8 mouse cellular contexts compared by ENCODE assay signal in the genomic region with DNA sequence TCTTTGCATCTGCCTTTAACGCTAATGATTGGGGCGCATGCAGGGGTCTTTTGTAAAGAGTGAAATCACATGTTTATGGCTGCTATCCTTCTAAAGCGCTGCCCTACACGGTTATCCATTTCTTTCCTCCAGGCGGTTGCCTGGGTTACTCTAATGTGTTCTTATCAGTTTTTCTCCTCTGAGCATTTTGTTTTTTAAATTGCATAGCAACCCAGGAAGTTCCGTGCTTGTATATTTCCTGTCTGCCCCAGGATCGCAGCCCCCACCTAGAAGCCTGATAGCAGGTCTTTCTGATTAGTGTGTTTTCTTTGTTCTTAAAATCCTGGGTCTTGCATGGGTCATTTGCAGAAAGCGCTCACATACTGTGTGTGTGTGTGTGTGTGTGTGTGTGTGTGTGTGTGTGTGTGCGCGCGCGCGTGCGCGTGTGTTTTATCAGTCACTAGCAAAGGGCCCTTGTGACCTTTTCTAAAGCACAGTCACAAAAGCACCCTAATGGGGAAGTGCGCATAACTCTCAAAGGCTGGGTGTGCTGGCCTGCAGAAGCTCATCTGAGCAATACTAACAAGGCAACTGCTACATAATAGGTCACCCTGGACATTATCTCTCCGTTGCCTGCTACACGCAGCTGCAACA. TPM values are rescaled to one million over a fixed set of nuclear protein-coding genes. Genes with fewer than 3 reads are reported as not detected.
DNase-seq lines count a peak whose midpoint lies in the region; ATAC-seq and TF ChIP-seq lines count a peak whose summit lies in the region.

No protein-coding gene starts in this region.

- no peak for ATAC-seq in heart, embryonic 13.5 days (ENCODE audit: extremely low read depth, insufficient number of reproducible peaks, low FRiP score, low TSS enrichment)
- peak; percentile 65 for ATAC-seq in hindbrain, embryonic 13.5 days (ENCODE audit: low FRiP score)
- peak; percentile 92 for ATAC-seq in megakaryocyte-erythroid progenitor cell, adult 5-6 weeks (replicated peaks; ENCODE audit: low FRiP score, low TSS enrichment, poor library complexity, severe bottlenecking)

- no peaks in the 10 kb centered on the region for H3K9me3 ChIP-seq in heart, embryonic 13.5 days
- no peaks in the 10 kb centered on the region; the same call in 1 of the 2 replicates for H3K9me3 ChIP-seq in ES-Bruce4 (replicated peaks; ENCODE audit: control insufficient read depth, insufficient read depth, low read length, poor library complexity, severe bottlenecking)
- H3K9me3 ChIP-seq in hindbrain, embryonic 13.5 days: no peaks in the 10 kb centered on the region

- TF ChIP-seq CTCF in heart, adult 2 months (IDR thresholded peaks at IDR 0.05): no peak
- no peak for TF ChIP-seq CTCF in ES-Bruce4 (IDR thresholded peaks at IDR 0.05; ENCODE audit: low read depth, low read length)

- H3K9ac ChIP-seq in heart, embryonic 13.5 days: 0 out of 2 replicates have a peak overlapping the region, but pooled peaks have one; percentile 33
- H3K9ac ChIP-seq in heart, adult 2 months (ENCODE audit: low read depth, low read length): no peak overlapping the region
- H3K9ac ChIP-seq in ES-Bruce4 (ENCODE audit: low read depth, poor library complexity, severe bottlenecking): 0 out of 2 replicates have a peak overlapping the region, but pooled peaks have one; percentile 40
- no peak overlapping the region for H3K9ac ChIP-seq in hindbrain, embryonic 13.5 days

- TF ChIP-seq POLR2A in heart, adult 2 months (IDR thresholded peaks at IDR 0.05; ENCODE audit: insufficient read depth, low read depth, low read length): no peak
- TF ChIP-seq POLR2A in ES-Bruce4 (IDR thresholded peaks at IDR 0.05; ENCODE audit: insufficient read depth, low read length): no peak

- peak overlapping the region; percentile 45 for H3K27ac ChIP-seq in heart, embryonic 13.5 days (replicated peaks)
- no peak overlapping the region for H3K27ac ChIP-seq in heart, adult 2 months
- no peak overlapping the region for H3K27ac ChIP-seq in ES-Bruce4 (ENCODE audit: insufficient read depth, low read length)
- peak overlapping the region; percentile 55 for H3K27ac ChIP-seq in hindbrain, embryonic 13.5 days

- WGBS in heart, embryonic 13.5 days: 49% methylated on average over 18 of the region's 18 CpGs
- 36% methylated on average over 18 of the region's 18 CpGs for WGBS in heart, adult 2 months
- WGBS in hindbrain, embryonic 13.5 days: 58% methylated on average over 18 of the region's 18 CpGs

- H3K79me2 ChIP-seq in heart, adult 2 months (replicated peaks; ENCODE audit: control insufficient read depth, insufficient read depth, low read length): no peaks in the 10 kb centered on the region

- intact Hi-C loops in heart, adult 2 months (cut with DNase I): no loop called here
- intact Hi-C loops in gastrocnemius, postnatal 36 days (cut with DNase I): no loop called here

- H3K36me3 ChIP-seq in heart, embryonic 13.5 days: no peaks in the 10 kb centered on the region
- no peaks in the 10 kb centered on the region for H3K36me3 ChIP-seq in heart, adult 2 months (ENCODE audit: control insufficient read depth, insufficient read depth, low read length)
- H3K36me3 ChIP-seq in ES-Bruce4 (ENCODE audit: control insufficient read depth, insufficient read depth, low read length, poor library complexity, severe bottlenecking): no peaks in the 10 kb centered on the region
- no peaks in the 10 kb centered on the region for H3K36me3 ChIP-seq in hindbrain, embryonic 13.5 days

- TF ChIP-seq EP300 in heart, adult 2 months (IDR thresholded peaks at IDR 0.05; ENCODE audit: insufficient read depth, low read depth, low read length): no peak
- TF ChIP-seq EP300 in ES-Bruce4 (IDR thresholded peaks at IDR 0.05; ENCODE audit: insufficient read depth, low read depth, low read length): 0 out of 2 replicates have a peak, but pooled peaks have one; percentile 18

- peaks cover 33% of the 10 kb centered on the region for H3K4me1 ChIP-seq in heart, embryonic 13.5 days
- peaks cover 2% of the 10 kb centered on the region; the same call in 1 of the 2 replicates for H3K4me1 ChIP-seq in heart, adult 2 months (ENCODE audit: control insufficient read depth, insufficient read depth, low read length)
- H3K4me1 ChIP-seq in ES-Bruce4 (ENCODE audit: control insufficient read depth, insufficient read depth, low read length): no peaks in the 10 kb centered on the region
- peaks cover 15% of the 10 kb centered on the region for H3K4me1 ChIP-seq in hindbrain, embryonic 13.5 days (replicated peaks)

- peak overlapping the region; percentile 24 for H3K4me3 ChIP-seq in heart, embryonic 13.5 days
- no peak overlapping the region for H3K4me3 ChIP-seq in heart, adult 2 months
- H3K4me3 ChIP-seq in ES-Bruce4 (ENCODE audit: low read depth, low read length): peak overlapping the region; percentile 17; the same call in 1 of the 2 replicates
- no peak overlapping the region for H3K4me3 ChIP-seq in hindbrain, embryonic 13.5 days

- DNase-seq in heart, adult 2 months: no peak
- no peak for DNase-seq in right cerebral cortex, postnatal 25 days
- DNase-seq in layer of hippocampus, adult 11-12 months (ENCODE audit: low spot score): no peak
- DNase-seq in gastrocnemius, postnatal 36 days: no peak

- H3K27me3 ChIP-seq in heart, embryonic 13.5 days (replicated peaks): no peaks in the 10 kb centered on the region
- H3K27me3 ChIP-seq in heart, adult 2 months (ENCODE audit: control insufficient read depth, insufficient read depth, low read length): no peaks in the 10 kb centered on the region
- H3K27me3 ChIP-seq in ES-Bruce4 (ENCODE audit: control insufficient read depth, insufficient read depth, low read length, poor library complexity, severe bottlenecking): no peaks in the 10 kb centered on the region
- no peaks in the 10 kb centered on the region for H3K27me3 ChIP-seq in hindbrain, embryonic 13.5 days

- peak overlapping the region; percentile 55 for H3K4me2 ChIP-seq in heart, embryonic 13.5 days
- peak overlapping the region; percentile 9; the same call in 1 of the 2 replicates for H3K4me2 ChIP-seq in hindbrain, embryonic 13.5 days

RNA-seq across cellular contexts. Expression of gene Myl1, which starts 42.5 kb away (rescaled TPM):
- 415 and 464 TPM in 2 replicates for polyA plus RNA-seq in heart, embryonic 13.5 days (2015; fragmentation: Nextera tagmentation; extraction: Ambion mirVana)
- total RNA-seq in heart, adult 2 months (2021): 10 to 100 TPM; 22.5 to 30.4 TPM
- 62.8 and 111 TPM in 2 replicates for polyA plus RNA-seq in heart, adult 2 months (2012; rRNA removed)
- not detected in 2 replicates for polyA plus RNA-seq in ES-Bruce4 (2011; ENCODE audit: insufficient read depth, insufficient read length, low read depth, missing spikeins)
- polyA plus RNA-seq in hindbrain, embryonic 13.5 days (2015; fragmentation: Nextera tagmentation; extraction: Ambion mirVana): 3.9 and 8.5 TPM in 2 replicates
- 2.7 TPM in 1 of 2 replicates, not detected in the other for total RNA-seq in megakaryocyte-erythroid progenitor cell, adult 5-6 weeks (2014; fragmentation: Nextera tagmentation)
- 2.1 TPM in 1 of 2 replicates, not detected in the other for total RNA-seq in megakaryocyte-erythroid progenitor cell, adult 5-6 weeks (2017)
- total RNA-seq in gastrocnemius, postnatal 36 days (2021): over 10,000 TPM; 25,842 to 31,394 TPM

RNA-seq across cellular contexts. Expression of gene Lancl1, which starts 51.0 kb away (rescaled TPM):
- polyA plus RNA-seq in heart, embryonic 13.5 days (2015; fragmentation: Nextera tagmentation; extraction: Ambion mirVana): 65.0 and 69.0 TPM in 2 replicates
- total RNA-seq in heart, adult 2 months (2021): 10 to 100 TPM; 33.8 to 34.9 TPM
- polyA plus RNA-seq in heart, adult 2 months (2012; rRNA removed): 52.0 and 53.6 TPM in 2 replicates
- polyA plus RNA-seq in ES-Bruce4 (2011; ENCODE audit: insufficient read depth, insufficient read length, low read depth, missing spikeins): 50.4 and 52.2 TPM in 2 replicates
- polyA plus RNA-seq in hindbrain, embryonic 13.5 days (2015; fragmentation: Nextera tagmentation; extraction: Ambion mirVana): 167 and 177 TPM in 2 replicates
- 36.5 and 51.6 TPM in 2 replicates for total RNA-seq in megakaryocyte-erythroid progenitor cell, adult 5-6 weeks (2014; fragmentation: Nextera tagmentation)
- 32.3 and 43.4 TPM in 2 replicates for total RNA-seq in megakaryocyte-erythroid progenitor cell, adult 5-6 weeks (2017)
- 10 to 100 TPM; 33.7 to 35.5 TPM for total RNA-seq in gastrocnemius, postnatal 36 days (2021)

Comparison
In these comparisons a context has a peak if more than half of its experiments do, and no peak if none do; other contexts are left out.
1. H3K27ac ChIP-seq: peak in heart, embryonic 13.5 days (single experiment) and hindbrain, embryonic 13.5 days (single experiment); none in heart, adult 2 months (single experiment) and ES-Bruce4 (single experiment).
2. H3K4me3 ChIP-seq: peak in heart, embryonic 13.5 days (single experiment) and ES-Bruce4 (single experiment); none in heart, adult 2 months (single experiment) and hindbrain, embryonic 13.5 days (single experiment).
3. H3K9ac ChIP-seq: peak in heart, embryonic 13.5 days (single experiment) and ES-Bruce4 (single experiment); none in heart, adult 2 months (single experiment) and hindbrain, embryonic 13.5 days (single experiment).